Mouse (Mus musculus) T-cell, adult 2 months (primary cell): ENCODE results near the gene Rnf19b.

Experiments used
- DNase-seq: peaks from one replicate; pipeline ENCODE4 v3.0.0; 2022; ENCODE audit warnings: low spot score

The Rnf19b gene

DNA sequence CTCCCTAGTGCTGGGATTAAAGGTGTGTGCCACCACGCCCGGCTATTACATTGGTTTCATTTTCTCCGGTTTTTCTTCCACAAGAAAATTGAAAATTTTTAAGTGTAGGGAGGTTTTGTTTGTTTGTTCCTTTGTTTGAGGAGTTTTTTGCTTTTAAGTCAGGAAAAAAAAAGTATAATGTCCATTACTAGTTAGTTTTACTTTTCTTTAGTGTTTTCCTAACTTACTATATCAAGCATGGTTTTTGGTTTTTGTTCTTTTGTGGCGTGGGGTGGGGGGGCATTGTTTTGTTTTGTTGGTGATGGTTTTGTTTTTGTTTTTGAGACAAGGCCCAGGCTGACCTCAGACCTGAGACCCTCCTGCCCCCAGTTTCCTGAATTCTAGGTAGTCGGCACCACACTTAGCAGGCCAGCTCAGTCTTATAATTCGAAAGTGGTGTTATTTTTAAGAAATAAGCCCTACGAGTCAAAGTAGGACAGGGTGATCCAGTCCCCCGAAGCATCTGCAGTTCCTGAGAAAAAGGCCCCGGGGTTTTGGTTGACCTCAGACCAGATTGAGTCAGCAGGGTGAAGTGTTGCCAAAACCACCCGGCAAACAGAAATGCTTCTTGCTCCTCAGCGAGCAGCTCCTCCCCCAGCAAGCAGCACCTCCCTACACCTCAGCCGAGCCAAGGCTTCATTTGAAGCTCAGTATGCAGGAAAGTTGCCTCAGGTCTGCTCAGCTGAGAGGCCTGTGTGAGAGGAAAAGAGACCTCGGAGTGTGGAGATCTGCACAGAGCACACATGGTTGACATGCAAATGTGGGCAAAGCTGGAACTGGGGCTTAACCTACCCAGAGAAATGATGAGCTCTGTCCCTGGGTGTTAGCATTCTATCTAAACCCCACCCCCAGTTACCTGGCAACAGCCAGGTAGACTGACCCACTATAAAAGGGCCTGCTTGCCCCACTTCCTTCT, 23.1 kb upstream of the Rnf19b start:
- DNase-seq, result peak; percentile 79

GRCm38 (mm10) chr4:129035851-129036445, 22.1 kb upstream of the Rnf19b start:
- DNase-seq, result no peak

- no peak for DNase-seq
These were observed 10.2 kb upstream of the Rnf19b start for GRCm38 (mm10) chr4:129047721-129048421.

- DNase-seq, result peak; percentile 13
These were observed 9.4 kb upstream of the Rnf19b start for GRCm38 (mm10) chr4:129048501-129049305.

- DNase-seq, result peak; percentile 6
These were observed 8.6 kb upstream of the Rnf19b start for GRCm38 (mm10) chr4:129049306-129050011.

DNA sequence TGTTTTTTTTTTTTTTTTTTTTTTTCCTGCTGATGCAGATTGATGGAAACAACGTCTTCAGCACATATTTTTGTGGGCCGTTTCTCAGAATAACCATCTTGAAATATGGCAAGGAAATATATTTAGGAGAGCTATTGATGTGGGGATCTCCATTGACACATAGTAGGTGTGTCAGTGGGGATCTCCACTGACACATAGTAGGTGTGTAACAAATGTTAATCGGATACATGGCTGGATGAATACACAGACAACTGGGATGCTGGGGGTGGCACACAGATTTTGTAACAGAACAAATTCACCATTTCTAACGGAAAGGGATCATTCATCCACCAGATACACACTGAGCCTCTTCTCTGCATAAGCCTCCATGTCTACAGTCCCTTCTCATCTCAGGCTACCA, 7.7 kb upstream of the Rnf19b start:
- no peak for DNase-seq

DNA sequence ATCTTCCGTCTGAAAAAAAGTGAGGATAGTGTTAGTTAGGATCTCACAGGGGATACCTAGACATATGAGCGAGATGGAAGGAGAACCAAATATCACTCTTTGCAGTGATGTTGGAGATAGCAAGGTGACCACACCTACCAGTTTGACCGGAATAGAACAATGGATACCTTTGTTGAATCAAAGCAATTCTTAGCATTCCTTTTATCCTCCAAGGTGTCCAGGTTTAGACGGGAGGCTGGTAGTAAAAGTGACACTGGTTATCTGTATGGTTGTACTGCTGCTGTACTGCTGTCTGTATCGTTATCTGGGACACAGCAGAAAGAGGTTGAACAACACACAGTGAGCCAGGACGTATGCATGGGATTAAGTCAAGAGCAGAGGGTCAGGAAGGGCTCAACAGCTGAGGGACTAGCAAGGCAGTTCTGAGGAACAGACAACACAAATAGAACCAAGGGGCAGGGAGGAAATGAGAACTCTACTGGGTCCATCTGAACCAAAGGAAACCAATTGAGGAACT, 7.1 kb upstream of the Rnf19b start:
- DNase-seq, result no peak

DNA sequence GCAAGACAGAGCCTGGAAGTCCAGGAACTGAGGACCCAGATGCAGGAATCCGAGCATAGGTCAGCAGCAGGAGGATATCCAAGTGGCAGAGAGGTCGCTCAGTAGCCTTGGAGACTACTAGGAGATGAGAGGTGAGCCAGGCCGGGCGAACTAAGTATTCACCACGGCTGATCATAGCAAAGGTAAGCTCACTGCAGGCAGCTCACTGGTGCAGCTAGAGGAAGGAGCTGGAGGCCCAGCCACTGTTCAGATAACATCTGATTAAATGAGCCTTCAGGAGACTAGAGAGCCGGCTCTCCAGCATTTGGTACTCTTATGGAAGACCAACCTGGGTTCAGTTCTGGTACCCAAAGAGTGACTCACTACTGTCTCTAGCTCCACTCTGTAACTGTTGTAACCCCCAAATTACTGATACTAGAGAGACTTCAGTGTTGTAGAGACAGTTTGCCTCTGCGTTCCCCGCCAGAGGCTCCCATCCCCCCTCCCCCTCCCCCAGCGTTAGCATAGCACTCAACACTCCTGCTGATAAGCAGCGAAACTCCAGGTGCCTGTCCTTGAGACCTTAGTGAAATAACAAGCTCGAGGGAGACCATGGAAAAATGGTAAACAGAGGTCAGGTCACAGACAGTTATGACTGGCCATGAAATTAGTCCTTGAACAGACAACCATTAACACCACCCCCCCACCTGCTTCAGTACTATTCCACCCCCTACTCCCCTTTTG, 6.4 kb upstream of the Rnf19b start:
- no peak for DNase-seq

DNA sequence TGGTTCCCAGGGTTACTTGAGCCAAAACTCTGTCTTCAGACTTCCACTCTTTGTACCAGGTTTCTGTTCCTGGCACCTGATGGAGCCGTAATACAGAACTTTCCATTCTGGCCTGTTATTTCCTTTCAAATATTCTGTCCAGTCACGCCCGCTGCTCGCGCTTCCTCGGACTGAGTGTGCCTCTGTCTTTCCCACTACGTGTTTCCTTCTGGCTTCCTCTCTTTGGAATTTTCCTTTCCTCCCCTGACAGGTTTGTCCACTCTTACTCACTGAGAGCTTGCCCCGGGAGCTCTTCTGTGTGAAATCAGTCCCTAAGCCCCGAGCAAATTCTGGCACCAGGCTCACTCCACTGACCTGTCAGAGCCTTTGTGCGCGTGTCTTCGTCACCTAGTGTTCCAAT, 3.3 kb upstream of the Rnf19b start:
- DNase-seq, result no peak

- DNase-seq, result no peak
These were observed 2.5 kb upstream of the Rnf19b start for GRCm38 (mm10) chr4:129055562-129055961.

DNA sequence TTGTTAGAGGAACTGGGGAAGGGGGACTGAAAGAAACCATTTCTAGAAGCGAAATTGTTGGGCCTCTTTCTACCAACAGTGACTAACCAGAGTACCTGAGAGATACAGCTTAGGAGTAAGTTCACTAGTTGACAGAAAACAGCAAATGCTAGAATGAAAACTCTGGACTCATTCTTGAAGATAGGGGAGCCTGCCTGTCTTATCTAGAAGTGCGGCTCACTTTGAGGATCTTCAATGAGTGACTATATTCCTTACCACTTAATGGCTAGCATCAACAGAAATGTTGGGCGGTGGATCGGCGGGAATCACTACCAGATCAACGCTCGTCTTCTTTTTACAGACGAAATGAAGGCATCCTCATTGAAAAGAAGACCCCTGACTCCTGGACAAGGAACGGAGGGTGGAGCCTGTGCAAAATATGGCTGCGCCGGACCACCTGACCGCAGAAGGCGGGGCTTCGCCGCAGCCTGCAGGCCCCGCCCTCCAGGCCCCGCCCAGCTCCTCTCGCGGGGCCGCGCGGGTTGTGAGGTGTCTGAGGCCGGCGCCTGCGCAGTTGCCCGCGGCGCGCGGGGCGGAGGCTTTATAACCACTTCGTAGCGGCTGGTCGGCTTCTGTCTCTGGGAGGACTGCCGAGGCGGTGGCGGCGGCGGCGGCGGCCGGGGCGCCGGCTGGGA, 401 bp upstream of the Rnf19b start:
- DNase-seq, result peak; percentile 95

GRCm38 (mm10) chr4:129059125-129059551, 1.1 kb downstream of the Rnf19b start:
- DNase-seq, result peak; percentile 50

DNA sequence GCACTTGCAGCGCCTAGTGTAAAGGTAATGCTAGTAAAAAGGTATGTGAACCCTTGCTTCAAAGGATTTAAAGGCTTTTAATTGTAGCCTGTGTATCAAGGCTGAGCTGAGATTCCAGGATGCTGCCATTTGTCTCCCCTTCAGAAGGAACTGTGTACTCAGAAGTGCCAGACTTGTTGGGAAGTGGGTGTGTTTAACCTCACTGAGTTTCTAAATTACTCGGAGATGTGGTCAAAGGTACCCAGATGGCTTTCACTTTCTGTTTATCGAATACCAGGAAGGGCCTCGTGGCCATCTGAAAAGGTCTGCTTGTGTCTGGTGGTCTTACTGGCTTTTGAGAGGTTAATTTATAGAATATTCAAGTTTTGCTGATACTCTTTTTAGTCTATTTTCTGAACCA, 1.9 kb downstream of the Rnf19b start:
- DNase-seq, result peak; percentile 22

GRCm38 (mm10) chr4:129061486-129061885, 3.4 kb downstream of the Rnf19b start:
- no peak for DNase-seq

GRCm38 (mm10) chr4:129062281-129063075, 4.4 kb downstream of the Rnf19b start:
- no peak for DNase-seq

GRCm38 (mm10) chr4:129065688-129066236, 7.7 kb downstream of the Rnf19b start:
- no peak for DNase-seq

- DNase-seq, result no peak
These were observed 9.8 kb downstream of the Rnf19b start for GRCm38 (mm10) chr4:129067638-129068415.

GRCm38 (mm10) chr4:129068848-129069247, 10.8 kb downstream of the Rnf19b start:
- DNase-seq, result no peak
